Mouse (Mus musculus) small intestine, adult 2 months (tissue): ENCODE measurements at regions not wholly inside any gene's neighbourhood (a gene's known extent, or its start where the extent isn't known, plus 50 kb on each side); places are given as distances from the start of the nearest gene placed in this dataset.

Experiments used
- H3K27ac ChIP-seq: fragments of 200-500 bp; 2 replicates; pipeline ENCODE4 v1.5.1; 2012; ENCODE audit warnings: low read depth, low read length, control low read depth, inconsistent platforms; ENCODE audit not compliant: insufficient read depth
- H3K27me3 ChIP-seq: fragments of 200-500 bp; 2 replicates; pipeline ENCODE4 v1.6.1; 2012; ENCODE audit warnings: mild to moderate bottlenecking, moderate library complexity, low read length, inconsistent platforms; ENCODE audit not compliant: control insufficient read depth, insufficient read depth
- H3K36me3 ChIP-seq: fragments of 200-500 bp; 2 replicates; pipeline ENCODE4 v1.6.1; 2012; ENCODE audit warnings: mild to moderate bottlenecking, low read length, control low read depth, inconsistent platforms; ENCODE audit not compliant: control insufficient read depth, insufficient read depth
- H3K4me1 ChIP-seq: fragments of 200-500 bp; 2 replicates; pipeline ENCODE4 v1.6.1; 2012; ENCODE audit warnings: low read length, inconsistent platforms, mixed read lengths; ENCODE audit not compliant: control insufficient read depth, insufficient read depth, insufficient read length
- H3K4me3 ChIP-seq: fragments of 200-500 bp; 2 replicates; pipeline ENCODE4 v1.5.1; 2012; ENCODE audit warnings: low read depth, mild to moderate bottlenecking, control low read depth, inconsistent platforms, low read length, moderate library complexity
- CTCF ChIP-seq: fragments of 200-500 bp; IDR thresholded peaks from 2 replicates; pipeline ENCODE4 v1.5.1; 2012; ENCODE audit warnings: low read depth, mild to moderate bottlenecking, control low read depth, inconsistent platforms, low read length, moderate library complexity, mixed read lengths; ENCODE audit not compliant: insufficient replicate concordance, insufficient read length; ENCODE audit errors: extremely low read depth
- POLR2A ChIP-seq: fragments of 200-500 bp; IDR thresholded peaks from 2 replicates; pipeline ENCODE4 v1.6.1; 2012; ENCODE audit warnings: low read depth, mild to moderate bottlenecking, control low read depth, inconsistent platforms, low read length, moderate library complexity
- WGBS: fragments of 180-500 bp; shearing (Covaris S2); methylation state at CpG from one replicate; pipeline ENCODE4 v1.1.7; 2018; 5-methylcytosine and 5-hydroxymethylcytosine counted together

GRCm38 (mm10) chr5:45229477-45229876 lies 220.6 kb downstream of the Qdpr start:
- WGBS: 55% methylated on average over 3 of the region's 3 CpGs
- Histone ChIP-seq H3K4me1 (no peaks in the 10 kb centered on the region), H3K36me3 (no peaks in the 10 kb centered on the region), H3K4me3 (no peak overlapping the region), H3K27ac (no peak overlapping the region), H3K27me3 (no peaks in the 10 kb centered on the region)
- TF ChIP-seq CTCF (no peak), POLR2A (no peak)

GRCm38 (mm10) chr5:45228226-45228927 lies 221.7 kb downstream of the Qdpr start:
- Histone ChIP-seq H3K4me3 (no peak overlapping the region), H3K27me3 (no peaks in the 10 kb centered on the region), H3K27ac (no peak overlapping the region), H3K36me3 (no peaks in the 10 kb centered on the region), H3K4me1 (no peaks in the 10 kb centered on the region)
- TF ChIP-seq POLR2A (no peak), CTCF (no peak)
- 78% methylated on average over 6 of the region's 6 CpGs for WGBS

- Histone ChIP-seq H3K27ac (peak overlapping the region; percentile 7; the same call in 1 of the 2 replicates), H3K4me1 (no peaks in the 10 kb centered on the region), H3K27me3 (no peaks in the 10 kb centered on the region), H3K36me3 (no peaks in the 10 kb centered on the region), H3K4me3 (no peak overlapping the region)
- 55% methylated on average over 6 of the region's 6 CpGs for WGBS
- TF ChIP-seq CTCF: no peak
- TF ChIP-seq POLR2A: no peak
Observed at GRCm38 (mm10) chr5:45220272-45220916, 229.6 kb downstream of the Qdpr start.

GRCm38 (mm10) chr5:45219558-45219957 lies 230.5 kb downstream of the Qdpr start:
- Histone ChIP-seq H3K27me3 (no peaks in the 10 kb centered on the region), H3K4me1 (no peaks in the 10 kb centered on the region), H3K4me3 (no peak overlapping the region), H3K36me3 (no peaks in the 10 kb centered on the region), H3K27ac (no peak overlapping the region)
- TF ChIP-seq POLR2A (no peak), CTCF (no peak)
- 61% methylated on average over 1 of the region's 1 CpGs for WGBS

- no peak for TF ChIP-seq CTCF
- no peak for TF ChIP-seq POLR2A
- H3K27me3 ChIP-seq: no peaks in the 10 kb centered on the region
- no peak overlapping the region for H3K4me3 ChIP-seq
- no peaks in the 10 kb centered on the region for H3K4me1 ChIP-seq
- WGBS: 69% methylated on average over 3 of the region's 3 CpGs
- no peaks in the 10 kb centered on the region for H3K36me3 ChIP-seq
- no peak overlapping the region for H3K27ac ChIP-seq
Observed at GRCm38 (mm10) chr5:45219101-45219500, 230.9 kb downstream of the Qdpr start.

GRCm38 (mm10) chr5:45214475-45214874 lies 235.6 kb downstream of the Qdpr start:
- Histone ChIP-seq H3K36me3 (no peaks in the 10 kb centered on the region), H3K4me1 (no peaks in the 10 kb centered on the region), H3K27ac (no peak overlapping the region), H3K27me3 (no peaks in the 10 kb centered on the region), H3K4me3 (no peak overlapping the region)
- no peak for TF ChIP-seq CTCF
- TF ChIP-seq POLR2A: no peak

GRCm38 (mm10) chr5:45198408-45198807 lies 251.6 kb downstream of the Qdpr start:
- no peak overlapping the region for H3K27ac ChIP-seq
- H3K36me3 ChIP-seq: no peaks in the 10 kb centered on the region
- no peaks in the 10 kb centered on the region for H3K4me1 ChIP-seq
- WGBS: 62% methylated on average over 1 of the region's 1 CpGs
- H3K4me3 ChIP-seq: no peak overlapping the region
- TF ChIP-seq CTCF (no peak), POLR2A (no peak)
- H3K27me3 ChIP-seq: no peaks in the 10 kb centered on the region
